Mouse (Mus musculus) liver, postnatal 0 days (tissue): ENCODE results near the gene Gm609.

Experiments used
- CTCF ChIP-seq: sonication (generic); IDR thresholded peaks from 2 replicates; pipeline ENCODE4 v1.5.1; 2016; ENCODE audit warnings: antibody characterized with exemption, low read depth
- EP300 ChIP-seq: IDR thresholded peaks from 2 replicates; pipeline ENCODE4 v1.6.1; 2016; ENCODE audit warnings: antibody characterized with exemption, low read depth, mild to moderate bottlenecking

- TF ChIP-seq EP300 (no peak), CTCF (no peak)
Measured at GRCm38 (mm10) chr16:45531950-45532349, 39.2 kb upstream of the Gm609 start, which contains the start of gene Gm17783.
